Mouse (Mus musculus) mouse trophoblast stem cell (cell line): ENCODE results near the gene Adcy9.
"Not testable (repeated sequence)": the region's sequence is repeated elsewhere in the genome, so short reads cannot be mapped to it uniquely, and the experiment has no call there.

Experiments
- in situ Hi-C, 2 experiments: fragments of 300-500 bp; cut with MseI, MboI; formaldehyde crosslinking; loops; 2 replicates in 1 of 2; 3 replicates in 1 of 2; pipeline ENCODE4 v1.15.1; 2025

Gene Adcy9

DNA sequence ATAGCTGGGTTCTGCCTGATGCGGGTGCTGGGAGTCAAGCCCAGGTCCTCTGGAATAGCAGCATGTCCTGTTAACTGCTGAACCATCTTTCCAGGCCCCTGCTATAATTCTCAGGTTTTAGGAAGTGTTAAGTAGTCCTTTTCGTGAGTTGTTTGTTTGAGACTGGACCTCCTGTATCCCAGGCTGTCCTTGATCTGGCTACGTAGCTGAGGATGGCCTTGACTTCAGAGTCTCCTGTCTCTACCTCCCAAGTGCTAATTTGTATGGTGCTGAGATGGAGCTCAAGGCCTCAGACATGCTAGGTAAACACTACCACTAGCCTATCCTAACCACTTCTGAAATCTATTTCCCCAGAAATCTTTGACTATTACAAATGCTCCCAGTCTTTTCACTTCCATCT lies 37.9 kb downstream of the Adcy9 start:
- in situ Hi-C loops = no loop called here

DNA sequence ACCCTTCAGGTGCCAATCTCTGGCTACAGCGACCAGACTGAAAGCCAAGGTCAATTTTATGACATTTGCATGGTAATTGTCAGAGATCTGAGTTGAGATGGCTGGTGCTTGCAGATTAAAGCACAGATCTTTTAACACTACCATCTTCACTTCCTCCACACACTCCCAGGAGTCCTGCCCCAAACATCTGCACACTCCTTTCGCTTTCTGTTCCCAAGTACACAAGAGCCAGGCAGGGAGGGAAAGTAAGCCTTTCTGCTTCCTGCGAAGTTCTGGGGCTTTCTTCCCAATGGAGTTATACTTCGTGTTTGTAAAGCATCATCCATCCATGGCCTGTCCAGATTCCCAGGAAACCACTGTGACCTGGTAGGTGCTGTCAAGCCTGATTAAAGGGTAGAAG lies 38.8 kb downstream of the Adcy9 start:
- in situ Hi-C loops = no loop called here

DNA sequence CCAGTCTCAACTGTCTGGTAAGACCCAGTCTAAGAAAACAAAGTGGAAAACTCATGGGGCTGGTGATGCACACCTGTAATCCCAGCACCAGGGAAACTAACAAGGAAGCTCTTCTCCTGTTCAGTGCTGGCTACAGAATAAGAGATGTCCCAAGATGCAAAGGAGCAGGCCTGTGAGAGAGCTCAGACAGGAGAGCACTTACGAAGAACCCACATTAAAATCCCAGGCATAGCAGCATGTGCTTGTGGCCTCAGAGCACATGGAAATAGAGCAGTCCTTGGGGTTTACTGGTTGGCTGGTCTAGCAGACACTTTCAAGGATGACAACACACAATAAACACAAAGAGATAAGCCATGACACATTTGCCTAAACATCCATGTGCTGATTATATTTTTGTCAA lies 41.5 kb downstream of the Adcy9 start:
- in situ Hi-C loops = no loop called here

DNA sequence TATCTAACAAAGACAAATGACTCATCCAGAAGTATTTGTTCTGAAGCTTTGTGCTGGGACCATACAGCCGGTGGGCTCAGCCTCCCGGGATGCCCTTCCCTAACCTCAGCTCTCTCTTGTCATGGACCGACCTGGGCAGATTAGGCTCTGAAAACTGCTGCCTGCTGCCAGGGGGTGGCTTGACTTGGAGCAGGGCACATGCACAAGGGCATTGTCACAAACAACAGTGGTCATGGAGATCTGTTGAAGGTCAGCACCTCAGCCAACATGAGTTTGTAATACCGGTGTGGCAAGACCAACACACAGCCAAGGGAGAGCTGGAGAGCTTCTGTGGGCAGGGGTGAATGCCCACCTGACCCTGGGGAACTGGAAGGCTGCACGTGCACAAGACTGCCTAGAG lies 42.7 kb downstream of the Adcy9 start:
- in situ Hi-C loops = no loop called here

DNA sequence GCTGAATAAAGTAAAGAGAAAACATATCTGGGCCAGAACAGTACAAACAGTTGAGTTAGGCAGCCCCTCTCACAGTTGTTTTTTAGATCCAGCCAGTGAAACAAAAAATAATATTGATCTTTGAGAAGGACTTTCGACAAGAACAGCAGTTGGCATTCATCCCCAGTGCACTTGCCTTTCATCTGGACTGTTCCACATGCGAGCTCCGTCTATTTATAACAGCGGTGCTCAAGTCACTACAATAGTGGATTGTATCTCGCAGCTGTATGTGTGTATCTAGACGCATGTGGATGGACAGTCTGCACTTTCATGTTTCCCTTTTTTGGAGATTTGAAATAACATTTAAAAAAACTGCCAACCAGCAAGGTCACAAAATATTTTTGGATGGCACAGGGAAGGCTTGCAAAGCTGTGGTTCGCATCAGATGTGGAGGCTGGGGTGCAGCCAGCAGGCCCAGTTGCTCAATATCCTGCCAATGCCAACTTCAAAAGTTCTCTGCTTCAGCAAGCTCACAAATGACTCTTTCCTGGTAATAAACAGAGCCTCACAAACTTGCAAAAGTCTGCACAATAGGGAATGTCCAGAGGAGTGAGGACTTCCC lies 45.4 kb downstream of the Adcy9 start:
- in situ Hi-C loops = no loop called here

DNA sequence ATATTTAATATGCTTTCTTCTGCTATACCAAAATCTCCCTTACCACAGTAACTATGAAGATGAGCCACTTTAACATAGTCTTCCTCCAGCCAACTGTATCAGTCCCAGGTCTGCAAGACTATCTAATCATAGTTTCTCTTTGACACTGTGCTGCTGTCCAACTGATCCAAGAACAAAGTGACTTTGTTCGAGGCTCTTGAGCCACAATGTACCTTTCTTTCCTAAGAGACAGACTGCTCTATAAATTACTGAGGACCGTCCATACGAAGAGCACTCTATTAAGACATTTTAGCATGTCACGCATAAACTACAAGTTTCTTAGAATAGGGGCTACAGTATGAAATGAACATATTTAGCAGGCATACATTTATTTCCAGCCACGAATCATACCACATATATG lies 46.0 kb downstream of the Adcy9 start:
- in situ Hi-C loops = no loop called here

DNA sequence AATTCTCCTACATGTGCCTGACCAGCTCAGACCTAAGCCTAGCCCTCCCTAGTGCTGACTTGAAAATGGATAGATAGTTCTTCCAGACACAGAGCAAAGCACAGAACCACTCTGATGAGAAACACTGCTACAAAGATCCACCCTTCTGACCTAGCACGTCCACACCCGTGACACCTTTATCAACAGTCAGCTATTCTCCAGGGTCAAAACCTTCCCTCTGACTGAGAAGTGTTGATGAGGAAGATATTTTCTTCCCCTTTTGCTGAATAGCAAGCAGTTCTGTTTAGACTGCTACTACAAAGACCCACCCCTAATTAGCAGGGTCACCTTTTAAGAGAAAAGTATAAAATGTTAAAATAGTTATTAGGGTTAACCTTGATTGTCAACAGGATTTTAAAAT lies 49.3 kb downstream of the Adcy9 start:
- in situ Hi-C loops = no loop called here

DNA sequence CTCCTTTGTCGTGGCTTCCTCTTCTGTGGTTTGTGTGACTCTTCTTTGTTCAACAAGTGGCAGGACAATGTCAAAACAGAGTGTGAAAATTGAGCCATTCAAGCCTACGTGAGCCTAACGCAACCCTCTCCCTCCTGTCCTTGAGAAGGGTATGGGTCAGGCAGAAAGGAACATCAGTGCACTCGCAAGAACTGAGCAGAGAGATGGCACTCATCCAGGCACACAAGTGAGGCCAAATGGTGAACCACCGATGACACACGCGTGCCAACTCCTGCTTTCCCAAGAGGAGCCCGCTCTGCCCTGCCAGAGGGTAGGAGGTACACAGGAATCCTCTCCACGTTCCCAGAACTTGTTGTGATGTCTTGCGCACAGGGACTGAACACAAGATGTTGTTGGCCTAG lies 50.2 kb downstream of the Adcy9 start:
- in situ Hi-C loops = no loop called here

DNA sequence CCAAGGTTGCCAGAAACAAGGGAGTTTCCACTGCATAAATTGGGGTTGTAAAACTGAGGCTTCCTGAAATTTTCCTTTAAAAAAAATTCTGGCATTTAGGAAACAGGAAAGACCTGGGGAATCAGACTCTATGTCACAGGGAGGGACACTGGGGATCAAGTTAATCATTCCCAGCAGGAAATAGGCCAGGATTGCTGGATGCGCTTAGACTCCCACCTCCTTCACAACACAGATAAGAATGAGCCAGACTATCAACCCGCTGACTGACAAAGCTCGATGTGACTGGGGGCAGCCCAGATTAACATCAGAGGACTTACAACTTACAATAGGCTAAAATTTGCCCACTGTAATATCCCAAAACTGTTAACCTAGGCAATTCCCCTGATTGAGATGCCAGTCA lies 52.4 kb downstream of the Adcy9 start:
- in situ Hi-C loops = no loop called here

DNA sequence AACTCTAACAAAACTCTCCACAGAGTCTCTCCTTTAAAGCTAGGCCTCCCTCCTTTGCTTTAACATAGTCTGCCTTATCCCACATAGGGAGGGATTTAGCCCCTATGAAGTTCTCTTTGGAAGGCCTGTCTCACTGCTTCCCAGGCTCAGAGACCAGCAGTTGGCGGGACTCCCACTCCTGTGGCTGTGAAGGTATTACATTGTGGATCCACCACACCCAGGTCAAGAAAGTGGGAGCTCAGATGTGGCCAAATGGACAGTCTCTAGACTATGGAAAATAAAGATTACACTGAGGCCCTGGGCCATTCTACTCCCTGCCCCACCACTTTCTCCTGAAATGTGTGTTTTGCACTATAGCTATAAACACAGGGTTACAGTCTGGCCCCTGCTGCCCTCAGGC lies 53.0 kb downstream of the Adcy9 start:
- in situ Hi-C loops = no loop called here

DNA sequence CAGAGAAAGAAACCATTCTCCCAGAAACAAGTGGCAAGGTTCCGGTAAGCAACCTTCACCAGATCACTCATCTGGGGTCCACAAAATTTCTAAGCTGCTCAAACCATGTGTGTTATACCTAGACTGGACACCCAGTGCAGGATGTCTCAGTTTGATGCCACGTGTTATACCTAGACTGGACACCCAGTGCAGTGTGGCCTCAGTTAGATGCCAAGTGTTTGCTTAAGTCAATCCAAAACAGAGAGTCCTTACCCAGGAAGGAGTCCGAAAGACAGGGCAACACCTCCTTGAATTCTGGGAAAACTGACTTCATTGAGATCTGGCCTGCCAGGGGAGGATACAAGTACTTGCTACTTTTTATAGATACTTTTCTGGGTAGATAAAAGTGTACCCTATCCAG lies 53.6 kb downstream of the Adcy9 start:
- in situ Hi-C loops = no loop called here

DNA sequence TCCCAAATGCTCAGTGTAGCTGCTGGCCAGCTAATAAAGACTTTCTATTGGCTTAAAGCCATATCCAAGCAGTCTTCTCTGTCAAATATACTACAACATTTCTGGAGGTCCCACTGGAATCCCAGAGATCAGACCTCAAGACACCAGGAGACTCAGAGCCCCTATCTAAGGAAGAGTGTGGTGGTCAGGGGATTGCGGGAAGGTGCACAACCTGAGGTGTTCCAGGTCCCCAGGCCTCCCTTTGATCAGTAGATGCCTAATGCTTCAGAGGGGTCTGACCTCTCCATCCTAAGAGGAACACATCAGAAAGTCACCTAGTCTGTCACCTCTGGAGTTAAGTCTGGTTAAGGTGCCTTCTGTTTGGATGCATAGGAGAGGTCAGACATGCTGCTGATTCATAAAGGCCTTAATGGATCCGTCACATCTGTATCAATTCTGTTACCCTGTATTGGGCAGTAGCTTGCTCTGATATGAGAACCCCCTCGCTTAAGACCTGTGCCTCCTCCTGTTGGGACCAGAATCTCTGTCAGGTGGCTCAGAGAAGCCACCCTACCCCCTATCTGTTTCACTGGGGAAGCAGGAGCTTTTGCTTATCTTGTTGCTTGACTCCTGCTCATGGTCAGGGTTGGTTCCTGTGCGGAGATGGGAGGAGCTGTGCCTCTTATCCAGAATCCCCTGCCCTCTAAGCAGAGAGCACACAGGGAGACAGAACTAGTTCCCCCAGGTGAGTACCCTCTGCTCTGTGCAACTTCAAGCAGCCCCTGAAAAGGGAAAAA lies 56.8 kb downstream of the Adcy9 start:
- in situ Hi-C loops = no loop called here

DNA sequence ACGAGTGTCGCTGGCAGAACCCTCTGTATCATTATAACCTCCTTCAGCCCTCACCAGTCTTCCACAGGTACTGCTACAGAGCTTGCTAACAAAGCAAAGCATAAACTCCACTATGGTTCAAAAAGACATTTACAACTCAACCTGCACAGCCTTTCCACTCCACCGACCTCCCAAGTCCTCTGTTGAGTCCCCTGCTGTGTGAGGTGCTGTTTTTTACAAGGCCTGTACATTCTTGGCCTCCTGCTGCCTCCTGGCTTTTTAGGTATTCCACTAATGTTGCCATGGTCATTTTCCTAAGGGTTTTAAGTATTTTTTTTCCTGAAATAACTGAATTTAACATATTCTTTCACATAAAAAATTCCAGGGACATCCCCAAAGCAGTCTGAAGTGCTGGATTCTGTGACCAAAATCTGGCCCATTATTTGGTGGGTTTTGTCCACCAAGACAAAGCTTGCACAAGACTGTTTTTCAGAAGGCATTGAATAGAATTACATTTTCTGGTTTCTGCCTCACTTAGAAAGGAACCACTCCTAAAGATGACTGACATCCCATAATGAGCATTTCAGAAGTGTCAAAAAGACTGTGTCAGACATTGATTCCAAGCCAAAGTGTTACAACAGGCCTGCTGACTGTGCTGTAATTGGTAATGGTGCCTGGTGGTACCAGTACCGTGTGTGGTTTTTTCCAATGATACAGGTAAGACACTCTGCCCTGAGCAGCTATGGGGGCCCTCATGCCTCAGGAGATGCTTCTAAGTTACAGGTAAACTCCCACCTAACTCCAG lies 64.8 kb downstream of the Adcy9 start:
- in situ Hi-C loops = no loop called here

DNA sequence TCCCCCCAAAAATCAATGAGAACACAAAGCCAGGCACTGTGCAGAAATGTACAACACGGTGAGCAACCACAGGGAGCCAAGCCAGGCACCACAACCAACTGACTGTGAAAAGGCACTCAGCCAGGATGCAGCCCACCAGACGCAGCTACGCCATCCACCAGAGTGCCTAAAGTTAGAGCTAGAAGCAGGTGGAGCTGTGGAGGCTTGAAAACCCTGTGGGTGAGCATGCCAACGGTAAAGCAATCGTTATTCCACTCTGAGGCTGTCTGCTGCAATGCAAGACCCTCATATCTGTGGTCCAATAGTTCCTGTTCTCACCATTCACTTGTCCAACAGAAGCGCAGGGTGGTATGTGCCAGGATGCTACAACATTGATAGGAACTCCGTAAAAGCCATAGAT lies 77.7 kb downstream of the Adcy9 start:
- in situ Hi-C loops = no loop called here

DNA sequence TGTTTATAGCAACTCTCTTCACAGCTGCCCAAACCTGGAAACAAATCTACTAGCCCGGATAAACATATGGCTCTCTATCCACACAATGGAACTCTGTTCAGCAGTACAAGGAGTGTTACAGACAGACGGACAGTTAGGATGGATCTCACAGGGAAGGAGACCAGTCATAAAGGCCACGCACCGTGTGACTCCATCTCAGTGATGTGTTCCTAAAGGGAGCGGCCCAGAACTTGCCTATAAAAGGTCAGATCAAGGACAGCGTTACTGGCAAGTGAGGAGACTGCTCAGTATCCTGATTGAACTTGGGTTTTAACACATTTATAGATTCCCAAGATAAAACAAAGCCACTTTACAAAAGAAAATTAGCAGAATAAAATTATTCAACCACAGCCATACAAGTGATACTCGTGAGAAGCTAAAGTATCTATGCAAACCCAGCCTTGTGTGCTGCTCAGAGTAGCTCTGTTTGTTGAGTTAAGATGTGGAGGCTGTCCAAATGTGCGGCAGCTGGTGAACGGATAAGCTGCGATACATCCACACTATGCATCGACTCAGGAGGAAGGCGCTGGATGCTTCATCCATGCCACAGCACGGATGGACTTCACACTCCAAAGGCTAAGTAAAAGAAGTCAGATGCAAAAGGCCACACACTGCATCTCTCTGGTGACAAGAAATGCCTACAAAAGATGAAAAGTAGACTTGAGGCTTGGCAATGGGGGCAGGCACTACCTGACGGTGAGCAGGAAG lies 78.8 kb downstream of the Adcy9 start:
- in situ Hi-C loops = no loop called here

DNA sequence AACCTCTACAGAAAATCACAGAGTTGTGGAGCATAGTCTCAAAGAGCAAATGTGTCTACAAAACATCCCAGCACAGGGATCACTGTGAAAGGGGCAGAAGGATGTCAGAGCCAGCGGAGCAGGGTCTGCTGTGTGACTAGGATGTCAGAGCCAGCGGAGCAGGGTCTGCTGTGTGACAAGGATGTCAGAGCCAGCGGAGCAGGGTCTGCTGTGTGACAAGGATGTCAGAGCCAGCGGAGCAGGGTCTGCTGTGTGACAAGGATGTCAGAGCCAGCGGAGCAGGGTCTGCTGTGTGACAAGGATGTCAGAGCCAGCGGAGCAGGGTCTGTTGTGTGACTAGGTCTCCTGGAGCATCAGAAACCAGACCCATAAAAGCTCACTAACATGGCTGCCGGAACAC lies 81.1 kb downstream of the Adcy9 start:
- in situ Hi-C loops = not testable (repeated sequence)

DNA sequence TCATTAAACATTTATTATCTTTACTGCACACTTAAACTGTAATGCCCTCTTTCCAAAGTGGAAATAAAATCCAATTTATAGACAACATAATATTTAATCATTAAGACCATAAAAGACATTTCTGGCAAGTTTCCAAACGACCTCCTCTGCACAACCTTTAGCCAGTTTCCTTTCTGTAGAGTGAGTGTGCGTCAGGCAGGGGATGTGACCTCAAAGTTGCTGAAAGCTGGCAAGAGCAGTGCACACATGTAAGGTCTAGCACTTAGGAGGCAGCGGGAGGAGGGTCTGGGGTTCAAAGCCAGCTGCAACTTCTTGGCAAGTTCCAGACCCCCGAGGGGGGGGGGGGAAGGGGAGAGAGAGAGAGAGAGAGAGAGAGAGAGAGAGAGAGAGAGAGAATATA lies 83.0 kb downstream of the Adcy9 start:
- in situ Hi-C loops = no loop called here

DNA sequence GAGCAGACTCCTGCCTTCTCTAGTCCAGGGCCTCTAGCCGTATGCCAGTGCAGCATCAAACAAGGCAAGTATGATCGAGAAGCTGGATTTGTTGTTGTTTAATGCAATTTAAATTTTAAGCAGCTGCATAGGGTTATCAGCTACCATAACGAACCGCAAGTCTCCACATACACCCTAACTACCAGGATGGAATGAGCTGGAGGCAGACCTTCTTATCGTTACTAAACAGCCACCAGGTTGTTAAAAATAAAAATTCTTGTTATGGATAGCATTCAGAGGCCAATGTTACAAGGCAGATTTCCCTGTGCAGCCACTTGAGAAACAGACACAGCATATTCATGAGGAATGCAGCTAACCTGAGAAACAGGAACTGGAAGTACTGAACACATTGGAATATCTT lies 86.5 kb downstream of the Adcy9 start:
- in situ Hi-C loops = no loop called here

DNA sequence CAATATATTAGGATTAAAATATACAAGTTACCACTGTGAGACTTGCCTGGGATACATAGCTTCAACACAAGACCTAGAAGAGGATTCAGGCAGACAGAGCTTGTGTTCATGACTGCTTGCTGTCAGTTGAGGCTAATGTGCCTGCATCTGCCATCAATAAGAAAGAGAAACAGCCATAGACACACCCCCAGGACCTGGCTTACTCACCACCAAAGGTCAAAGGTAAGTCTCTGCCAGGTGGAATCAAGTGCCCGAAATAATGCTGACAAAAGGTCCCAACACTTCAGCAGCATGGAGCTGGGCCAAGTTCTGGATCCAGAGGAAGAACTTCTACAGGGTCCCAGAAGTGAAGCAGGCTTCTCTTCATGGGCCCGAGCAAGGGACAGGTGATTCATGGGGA lies 86.9 kb downstream of the Adcy9 start:
- in situ Hi-C loops = no loop called here

DNA sequence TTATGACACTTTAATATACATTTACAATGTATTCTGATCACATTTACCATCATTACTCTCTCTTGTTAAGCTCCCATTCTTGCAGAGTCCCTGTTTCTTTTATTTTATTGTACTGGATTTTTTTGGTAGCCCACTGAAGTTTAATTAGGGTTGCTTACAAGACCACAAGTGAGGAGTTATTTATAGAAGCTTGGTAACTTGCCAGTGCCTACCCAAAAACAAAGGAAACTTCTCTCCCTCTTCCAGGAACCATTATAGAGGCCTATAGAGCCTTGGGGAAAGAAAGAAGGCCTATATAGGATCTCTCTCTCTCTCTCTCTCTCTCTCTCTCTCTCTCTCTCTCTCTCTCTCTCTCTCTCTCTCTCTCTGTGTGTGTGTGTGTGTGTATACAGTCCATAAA lies 93.2 kb downstream of the Adcy9 start:
- in situ Hi-C loops = no loop called here

DNA sequence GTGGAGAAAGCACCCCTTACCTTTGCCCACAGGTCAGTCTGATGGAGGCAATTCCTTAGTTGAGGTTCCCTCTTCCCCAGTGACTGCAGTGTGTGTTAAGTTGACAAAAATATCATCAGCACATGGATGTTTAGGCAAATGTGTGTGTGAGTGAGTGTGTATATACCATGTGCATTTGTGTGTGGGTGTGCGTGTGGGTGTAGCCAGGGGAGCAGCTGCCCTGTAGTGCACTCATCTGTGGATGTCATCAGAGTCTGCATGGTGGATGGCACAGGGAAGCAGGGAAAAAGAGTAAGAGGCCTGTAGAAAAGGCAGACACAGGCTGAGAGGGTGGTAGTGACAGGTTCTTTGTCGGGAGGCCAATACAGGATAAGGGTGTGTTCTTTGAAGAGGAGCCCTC lies 94.5 kb downstream of the Adcy9 start:
- in situ Hi-C loops = no loop called here

DNA sequence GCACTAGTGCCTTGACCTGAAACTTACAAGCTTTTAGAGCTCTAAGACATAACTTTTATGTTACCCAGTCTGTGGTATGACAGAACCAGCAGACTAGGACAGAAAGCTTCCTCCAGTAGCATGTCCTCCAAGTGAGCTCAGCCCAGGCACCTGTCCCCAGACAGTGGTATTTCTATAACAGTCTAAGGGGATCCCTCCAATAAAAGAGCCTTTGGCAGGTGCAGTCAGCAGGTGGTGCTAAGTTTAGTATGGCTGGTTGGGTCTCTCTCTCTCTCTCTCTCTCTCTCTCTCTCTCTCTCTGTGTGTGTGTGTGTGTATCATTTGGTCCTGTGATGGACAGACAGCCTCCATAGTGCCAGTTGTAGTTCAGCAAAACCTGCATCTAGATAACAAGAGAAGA lies 95.3 kb downstream of the Adcy9 start:
- in situ Hi-C loops = no loop called here
